Mouse (Mus musculus) CH12.LX (cell line): ENCODE data around the gene Opcml.

Experiments
- ELF1 ChIP-seq: IDR thresholded peaks from 2 replicates; pipeline ENCODE4 v1.6.1; 2014; ENCODE audit warnings: low read depth, mild to moderate bottlenecking, inconsistent platforms, low read length, improper control_type of control experiment
- EP300 ChIP-seq: IDR thresholded peaks from 2 replicates; pipeline ENCODE4 v1.6.1; 2011; ENCODE audit warnings: low read length, improper control_type of control experiment
- POLR2A ChIP-seq: IDR thresholded peaks from 2 replicates; pipeline ENCODE4 v1.6.1; 2011; ENCODE audit warnings: low read depth, mild to moderate bottlenecking, improper control_type of control experiment, low read length
- UBTF ChIP-seq: IDR thresholded peaks from 2 replicates; pipeline ENCODE4 v1.6.1; 2012; ENCODE audit warnings: low read depth, mild to moderate bottlenecking, inconsistent platforms, low read length, improper control_type of control experiment, moderate library complexity
- ZC3H11A ChIP-seq: IDR thresholded peaks from 2 replicates; pipeline ENCODE4 v1.6.1; 2012; ENCODE audit warnings: low read depth, mild to moderate bottlenecking, inconsistent platforms, low read length, improper control_type of control experiment

- no peak for TF ChIP-seq POLR2A
- TF ChIP-seq UBTF = no peak
- no peak for TF ChIP-seq EP300
- TF ChIP-seq ZC3H11A = no peak
- no peak for TF ChIP-seq ELF1
Observed at GRCm38 (mm10) chr9:27809741-27810140, 19.2 kb downstream of the Opcml start.
